Mouse (Mus musculus): ENCODE data around the gene Pde11a. TPM values are rescaled to one million over a fixed set of nuclear protein-coding genes. Genes with fewer than 3 reads are reported as not detected.

Gene Pde11a
- total RNA-seq, 1 experiment = 0.27 TPM

DNA sequence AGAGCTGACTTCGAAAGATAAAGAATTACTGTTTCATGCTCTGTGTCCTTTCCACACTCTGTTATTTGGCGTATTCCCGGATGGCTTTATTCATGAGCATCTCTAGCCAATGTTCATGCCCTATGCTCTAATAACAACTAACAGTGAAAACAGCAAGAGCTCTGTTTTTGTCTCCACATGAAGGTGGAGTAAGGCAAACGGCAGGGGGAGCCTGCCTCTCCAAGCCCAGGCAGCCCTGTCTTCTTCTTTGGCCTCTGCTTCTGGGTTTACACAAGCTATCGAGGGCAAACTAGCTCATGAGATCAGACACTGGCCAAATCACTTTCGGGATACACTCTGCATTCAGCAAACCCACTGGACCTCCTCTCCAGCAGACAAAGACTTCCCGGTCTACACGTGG is 241.3 kb downstream of the Pde11a start:
- TF ChIP-seq ZC3H11A (IDR thresholded peaks at IDR 0.05; ENCODE audit: borderline replicate concordance, low read depth, low read length) (no peak), ZNF384 (IDR thresholded peaks at IDR 0.05; ENCODE audit: low read depth, low read length) (no peak), MAFK (IDR thresholded peaks at IDR 0.05; ENCODE audit: insufficient read depth, low read depth, low read length) (no peak), HCFC1 (IDR thresholded peaks at IDR 0.05; ENCODE audit: borderline replicate concordance, insufficient read depth, low read length) (no peak), CHD2 (IDR thresholded peaks at IDR 0.05; ENCODE audit: low read depth, low read length) (no peak)
- in situ Hi-C loops (cut with MboI; ENCODE audit: low sequenced_read_pairs in 2 of 2, unreplicated experiment in 2 of 2) = no loop called here
- no peak overlapping the region for H3K4me3 ChIP-seq (ENCODE audit: insufficient read depth in 1 of 2, low read depth in 1 of 2, low read length in 2 of 2, poor library complexity in 1 of 2, severe bottlenecking in 1 of 2)
- no peaks in the 10 kb centered on the region for H3K9me3 ChIP-seq (ENCODE audit: control insufficient read depth, insufficient read depth, low read depth, low read length)
- H3K9ac ChIP-seq (ENCODE audit: insufficient read depth, low read depth, low read length, poor library complexity, severe bottlenecking) = no peak overlapping the region
- no peaks in the 10 kb centered on the region for H3K36me3 ChIP-seq (ENCODE audit: control insufficient read depth, insufficient read depth, low read length, poor library complexity, severe bottlenecking)
- H3K27ac ChIP-seq (ENCODE audit: insufficient read depth, low read depth, low read length, poor library complexity, severe bottlenecking) = no peak overlapping the region
- no peak for DNase-seq (ENCODE audit: low read depth, low spot score)
- no peaks in the 10 kb centered on the region for H3K4me1 ChIP-seq (ENCODE audit: control insufficient read depth in 2 of 2, insufficient read depth in 2 of 2, low read length in 2 of 2, poor library complexity in 1 of 2)

DNA sequence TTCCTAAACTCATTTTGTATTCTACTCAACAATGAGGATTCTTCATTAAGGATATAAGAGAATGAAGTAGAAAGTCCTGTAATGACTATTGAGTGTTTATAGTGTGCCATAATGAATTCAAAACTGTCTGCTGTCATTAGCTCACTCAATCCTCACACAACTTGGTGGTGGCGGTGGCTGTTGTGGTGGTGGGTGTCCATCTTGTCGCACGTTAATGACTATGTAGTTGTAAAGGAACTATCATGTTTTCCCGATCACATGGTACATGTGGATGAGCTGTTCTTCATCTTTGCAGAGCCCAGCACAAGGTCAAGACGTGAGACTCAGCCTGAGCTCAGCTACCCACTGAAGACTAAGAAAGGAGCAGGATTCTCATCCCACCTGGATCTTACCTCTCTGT is 242.7 kb downstream of the Pde11a start:
- no peak overlapping the region for H3K9ac ChIP-seq (ENCODE audit: insufficient read depth, low read depth, low read length, poor library complexity, severe bottlenecking)
- DNase-seq (ENCODE audit: low read depth, low spot score) = no peak
- TF ChIP-seq HCFC1 (IDR thresholded peaks at IDR 0.05; ENCODE audit: borderline replicate concordance, insufficient read depth, low read length) (no peak), MAFK (IDR thresholded peaks at IDR 0.05; ENCODE audit: insufficient read depth, low read depth, low read length) (no peak), ZNF384 (IDR thresholded peaks at IDR 0.05; ENCODE audit: low read depth, low read length) (no peak), ZC3H11A (IDR thresholded peaks at IDR 0.05; ENCODE audit: borderline replicate concordance, low read depth, low read length) (no peak), CHD2 (IDR thresholded peaks at IDR 0.05; ENCODE audit: low read depth, low read length) (no peak)

DNA sequence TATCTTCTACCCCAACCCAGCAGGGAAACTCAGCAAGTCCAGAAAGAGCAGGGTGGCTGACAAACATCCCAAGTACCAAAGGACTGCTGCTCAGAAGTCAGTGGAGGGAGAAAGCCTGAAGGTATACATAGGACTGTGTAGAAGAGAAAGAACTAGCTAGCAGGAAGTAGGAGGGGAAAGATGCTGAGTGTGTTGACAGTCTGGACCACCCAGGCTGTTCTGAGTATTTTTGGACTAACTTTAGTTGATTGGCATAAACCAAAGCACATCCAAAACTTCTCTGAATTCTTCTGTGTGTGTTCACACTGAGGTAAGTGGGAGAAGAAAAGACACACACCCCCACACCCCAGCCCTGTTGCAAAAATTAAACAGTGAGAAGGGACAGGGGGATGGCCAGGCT is 248.1 kb downstream of the Pde11a start:
- H3K9me3 ChIP-seq (ENCODE audit: control insufficient read depth, insufficient read depth, low read depth, low read length) = no peaks in the 10 kb centered on the region
- no peak overlapping the region for H3K27ac ChIP-seq (ENCODE audit: insufficient read depth, low read depth, low read length, poor library complexity, severe bottlenecking)
- no peak overlapping the region for H3K4me3 ChIP-seq (ENCODE audit: insufficient read depth in 1 of 2, low read depth in 1 of 2, low read length in 2 of 2, poor library complexity in 1 of 2, severe bottlenecking in 1 of 2)
- no peaks in the 10 kb centered on the region for H3K4me1 ChIP-seq (ENCODE audit: control insufficient read depth in 2 of 2, insufficient read depth in 2 of 2, low read length in 2 of 2, poor library complexity in 1 of 2)
- no peaks in the 10 kb centered on the region for H3K36me3 ChIP-seq (ENCODE audit: control insufficient read depth, insufficient read depth, low read length, poor library complexity, severe bottlenecking)
- DNase-seq (ENCODE audit: low read depth, low spot score) = no peak
- in situ Hi-C loops (cut with MboI; ENCODE audit: low sequenced_read_pairs in 2 of 2, unreplicated experiment in 2 of 2) = no loop called here
- TF ChIP-seq HCFC1 (IDR thresholded peaks at IDR 0.05; ENCODE audit: borderline replicate concordance, insufficient read depth, low read length) (no peak), ZC3H11A (IDR thresholded peaks at IDR 0.05; ENCODE audit: borderline replicate concordance, low read depth, low read length) (no peak), ZNF384 (IDR thresholded peaks at IDR 0.05; ENCODE audit: low read depth, low read length) (no peak), MAFK (IDR thresholded peaks at IDR 0.05; ENCODE audit: insufficient read depth, low read depth, low read length) (no peak), CHD2 (IDR thresholded peaks at IDR 0.05; ENCODE audit: low read depth, low read length) (no peak)
- no peak overlapping the region for H3K9ac ChIP-seq (ENCODE audit: insufficient read depth, low read depth, low read length, poor library complexity, severe bottlenecking)

More for the DNA sequence above, 242.7 kb downstream of the Pde11a start:
- Histone ChIP-seq H3K27ac (ENCODE audit: insufficient read depth, low read depth, low read length, poor library complexity, severe bottlenecking) (no peak overlapping the region), H3K4me1 (ENCODE audit: control insufficient read depth in 2 of 2, insufficient read depth in 2 of 2, low read length in 2 of 2, poor library complexity in 1 of 2) (no peaks in the 10 kb centered on the region), H3K4me3 (ENCODE audit: insufficient read depth in 1 of 2, low read depth in 1 of 2, low read length in 2 of 2, poor library complexity in 1 of 2, severe bottlenecking in 1 of 2) (no peak overlapping the region), H3K9me3 (ENCODE audit: control insufficient read depth, insufficient read depth, low read depth, low read length) (no peaks in the 10 kb centered on the region), H3K36me3 (ENCODE audit: control insufficient read depth, insufficient read depth, low read length, poor library complexity, severe bottlenecking) (no peaks in the 10 kb centered on the region)
- in situ Hi-C loops (cut with MboI; ENCODE audit: low sequenced_read_pairs in 2 of 2, unreplicated experiment in 2 of 2) = no loop called here

DNA sequence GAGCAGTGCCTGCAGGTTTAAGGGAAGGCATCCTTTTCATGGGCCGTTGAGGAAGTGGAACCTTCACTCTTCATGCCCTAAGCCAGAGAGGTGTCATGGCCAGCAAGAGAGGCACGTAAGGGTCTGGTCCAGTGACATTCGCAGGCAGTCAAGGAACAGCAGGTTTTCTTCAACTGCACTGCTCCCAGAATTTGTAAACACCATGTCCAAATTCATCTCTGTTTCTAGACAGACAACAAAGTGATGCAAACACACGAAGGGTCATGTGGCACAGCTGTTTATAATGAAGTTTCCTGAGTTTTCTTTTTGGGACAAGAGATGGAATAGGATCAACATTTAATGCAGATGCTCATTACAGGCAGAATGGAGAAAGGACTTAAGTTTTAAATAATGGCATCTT is 249.7 kb downstream of the Pde11a start:
- Histone ChIP-seq H3K4me3 (ENCODE audit: insufficient read depth in 1 of 2, low read depth in 1 of 2, low read length in 2 of 2, poor library complexity in 1 of 2, severe bottlenecking in 1 of 2) (no peak overlapping the region), H3K36me3 (ENCODE audit: control insufficient read depth, insufficient read depth, low read length, poor library complexity, severe bottlenecking) (no peaks in the 10 kb centered on the region), H3K9me3 (ENCODE audit: control insufficient read depth, insufficient read depth, low read depth, low read length) (no peaks in the 10 kb centered on the region), H3K27ac (ENCODE audit: insufficient read depth, low read depth, low read length, poor library complexity, severe bottlenecking) (no peak overlapping the region), H3K4me1 (ENCODE audit: control insufficient read depth in 2 of 2, insufficient read depth in 2 of 2, low read length in 2 of 2, poor library complexity in 1 of 2) (no peaks in the 10 kb centered on the region), H3K9ac (ENCODE audit: insufficient read depth, low read depth, low read length, poor library complexity, severe bottlenecking) (no peak overlapping the region)
- no peak for TF ChIP-seq ZC3H11A (IDR thresholded peaks at IDR 0.05; ENCODE audit: borderline replicate concordance, low read depth, low read length)
- TF ChIP-seq HCFC1 (IDR thresholded peaks at IDR 0.05; ENCODE audit: borderline replicate concordance, insufficient read depth, low read length) = no peak
- TF ChIP-seq CHD2 (IDR thresholded peaks at IDR 0.05; ENCODE audit: low read depth, low read length) = no peak
- no peak for TF ChIP-seq ZNF384 (IDR thresholded peaks at IDR 0.05; ENCODE audit: low read depth, low read length)
- no peak for TF ChIP-seq MAFK (IDR thresholded peaks at IDR 0.05; ENCODE audit: insufficient read depth, low read depth, low read length)
- DNase-seq (ENCODE audit: low read depth, low spot score) = no peak
- in situ Hi-C loops (cut with MboI; ENCODE audit: low sequenced_read_pairs in 2 of 2, unreplicated experiment in 2 of 2) = no loop called here

DNA sequence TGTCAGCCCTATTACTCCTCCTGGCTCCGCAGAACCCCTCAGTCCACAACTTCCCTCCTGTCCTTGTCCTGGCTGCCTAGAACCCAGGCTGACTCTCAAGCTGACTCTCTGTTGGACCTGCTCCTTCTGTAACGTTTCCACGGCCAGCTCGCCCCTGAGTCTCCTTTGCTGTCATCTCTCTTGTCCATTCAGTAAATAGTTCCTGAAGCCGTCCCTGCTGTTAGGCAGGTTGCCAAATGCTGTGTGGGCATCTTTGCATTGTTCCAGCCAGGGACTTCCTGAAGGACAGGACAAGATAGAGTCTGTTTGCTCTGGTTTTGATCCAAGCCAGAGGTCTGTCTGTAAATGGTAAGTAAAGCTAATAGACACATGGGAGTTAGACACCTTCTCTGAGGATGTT is 250.2 kb downstream of the Pde11a start:
- Histone ChIP-seq H3K36me3 (ENCODE audit: control insufficient read depth, insufficient read depth, low read length, poor library complexity, severe bottlenecking) (no peaks in the 10 kb centered on the region), H3K9me3 (ENCODE audit: control insufficient read depth, insufficient read depth, low read depth, low read length) (no peaks in the 10 kb centered on the region), H3K27ac (ENCODE audit: insufficient read depth, low read depth, low read length, poor library complexity, severe bottlenecking) (no peak overlapping the region), H3K4me3 (ENCODE audit: insufficient read depth in 1 of 2, low read depth in 1 of 2, low read length in 2 of 2, poor library complexity in 1 of 2, severe bottlenecking in 1 of 2) (no peak overlapping the region), H3K4me1 (ENCODE audit: control insufficient read depth in 2 of 2, insufficient read depth in 2 of 2, low read length in 2 of 2, poor library complexity in 1 of 2) (no peaks in the 10 kb centered on the region), H3K9ac (ENCODE audit: insufficient read depth, low read depth, low read length, poor library complexity, severe bottlenecking) (no peak overlapping the region)
- in situ Hi-C loops (cut with MboI; ENCODE audit: low sequenced_read_pairs in 2 of 2, unreplicated experiment in 2 of 2) = no loop called here
- TF ChIP-seq ZC3H11A (IDR thresholded peaks at IDR 0.05; ENCODE audit: borderline replicate concordance, low read depth, low read length) (no peak), HCFC1 (IDR thresholded peaks at IDR 0.05; ENCODE audit: borderline replicate concordance, insufficient read depth, low read length) (no peak), ZNF384 (IDR thresholded peaks at IDR 0.05; ENCODE audit: low read depth, low read length) (no peak), CHD2 (IDR thresholded peaks at IDR 0.05; ENCODE audit: low read depth, low read length) (no peak), MAFK (IDR thresholded peaks at IDR 0.05; ENCODE audit: insufficient read depth, low read depth, low read length) (no peak)
- DNase-seq (ENCODE audit: low read depth, low spot score) = no peak
